Mouse (Mus musculus) bone marrow, adult 2 months (tissue): ENCODE data around the gene Myf6.

Experiments
- CTCF ChIP-seq: fragments of 200-500 bp; IDR thresholded peaks from 2 replicates; pipeline ENCODE4 v1.5.1; 2011; ENCODE audit warnings: low read length, control low read depth; ENCODE audit not compliant: control insufficient read depth, insufficient read depth
- POLR2A ChIP-seq: fragments of 200-500 bp; IDR thresholded peaks from 2 replicates; pipeline ENCODE4 v1.6.1; 2011; ENCODE audit warnings: low read depth, mild to moderate bottlenecking, control low read depth, low read length, borderline replicate concordance; ENCODE audit not compliant: control insufficient read depth

DNA sequence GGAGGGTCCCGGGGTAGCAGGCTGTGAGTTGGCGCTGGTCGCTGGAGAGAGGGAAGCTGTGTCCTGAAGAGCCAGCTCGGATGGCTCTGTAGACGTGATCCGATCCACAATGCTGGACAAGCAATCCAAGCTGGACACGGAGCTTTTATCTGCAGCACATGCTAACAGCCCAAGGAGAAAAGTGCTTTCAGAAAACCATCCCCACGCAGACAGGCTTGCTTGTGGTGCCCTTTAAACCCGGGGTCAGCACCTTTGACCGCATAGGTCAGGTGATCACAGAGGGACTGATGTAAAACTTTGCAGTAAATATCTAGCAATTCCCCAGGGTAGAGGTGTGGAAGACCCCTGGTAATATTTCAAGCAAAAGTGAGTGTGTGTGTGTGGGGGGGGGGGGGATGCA lies 10.5 kb downstream of the Myf6 start:
- TF ChIP-seq CTCF (no peak), POLR2A (no peak)
